Mouse (Mus musculus) thymus, postnatal 36 days (tissue): ENCODE results near the gene Bpifa5.
"Not testable (repeated sequence)": the region's sequence is repeated elsewhere in the genome, so short reads cannot be mapped to it uniquely, and the experiment has no call there.

Experiments
- DNase-seq, 2 experiments: peaks; one replicate each; pipeline ENCODE4 v3.0.0; 2022; ENCODE audit warnings: mixed read lengths in 2 of 2

Bpifa5 gene

DNA sequence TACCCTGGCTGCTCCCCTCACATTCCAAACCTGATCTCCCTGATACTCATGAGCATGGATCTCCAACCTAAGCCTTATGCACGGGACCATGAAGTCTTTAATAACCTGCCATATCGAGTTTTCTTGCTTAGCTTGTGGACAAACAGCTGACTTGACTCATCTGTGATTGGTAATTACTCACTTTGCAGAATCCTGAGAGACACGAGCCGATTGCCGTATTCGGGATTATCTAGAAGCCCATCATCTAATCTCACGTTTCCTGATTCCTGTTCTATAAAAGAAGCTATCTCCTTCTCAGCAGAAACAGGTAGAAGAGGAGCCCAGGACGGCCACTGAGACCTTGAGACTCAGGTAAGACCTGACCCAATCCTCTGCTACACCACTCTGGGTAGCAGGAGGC is at the start of gene Bpifa5:
Bpifa5 (plus strand) TSS at position 301 of the 400 bp plus-strand sequence.
- DNase-seq = no peak

DNA sequence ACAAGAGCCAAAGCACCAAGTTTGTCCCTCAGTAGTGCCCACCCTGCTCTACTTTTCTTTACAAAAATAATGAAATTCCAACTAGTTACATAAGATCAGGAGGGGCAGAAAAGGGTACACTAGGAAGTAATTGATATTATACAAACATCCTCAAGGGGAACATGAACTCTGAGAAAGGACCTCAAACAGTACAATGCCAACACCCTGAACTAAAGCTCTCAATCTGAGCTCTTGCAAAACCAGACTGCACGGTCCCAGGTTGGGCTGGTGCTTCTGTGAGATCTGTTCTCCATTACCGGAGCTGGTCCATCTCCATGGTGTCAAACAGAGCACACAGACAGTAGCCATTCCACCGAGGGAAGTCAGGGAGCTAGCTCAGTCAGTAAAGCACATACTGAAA is 45.0 kb upstream of the Bpifa5 start:
- no peak for DNase-seq

DNA sequence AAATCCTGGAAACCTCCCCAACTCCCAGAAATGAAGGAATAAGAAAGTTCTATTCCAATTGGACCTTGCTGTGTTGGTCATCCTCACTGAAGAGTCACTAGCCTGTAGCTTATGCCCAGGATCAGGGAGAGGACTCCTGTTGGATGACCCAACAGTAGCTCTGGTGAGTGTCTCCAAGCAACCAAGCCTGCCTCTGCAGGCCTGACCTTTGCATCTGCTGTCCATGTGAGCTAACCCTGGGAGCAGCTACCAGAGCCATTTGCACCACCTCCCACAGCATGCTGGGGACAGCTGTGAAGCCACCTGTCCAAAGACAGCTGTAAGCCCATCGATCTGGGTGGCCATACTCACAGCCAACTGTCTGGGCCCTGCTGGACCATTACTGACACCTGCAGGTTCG is 32.3 kb upstream of the Bpifa5 start, which contains the start of gene Bpifa3:
Bpifa3 (plus strand) TSS at position 217 of the 400 bp plus-strand sequence.
- no peak for DNase-seq

DNA sequence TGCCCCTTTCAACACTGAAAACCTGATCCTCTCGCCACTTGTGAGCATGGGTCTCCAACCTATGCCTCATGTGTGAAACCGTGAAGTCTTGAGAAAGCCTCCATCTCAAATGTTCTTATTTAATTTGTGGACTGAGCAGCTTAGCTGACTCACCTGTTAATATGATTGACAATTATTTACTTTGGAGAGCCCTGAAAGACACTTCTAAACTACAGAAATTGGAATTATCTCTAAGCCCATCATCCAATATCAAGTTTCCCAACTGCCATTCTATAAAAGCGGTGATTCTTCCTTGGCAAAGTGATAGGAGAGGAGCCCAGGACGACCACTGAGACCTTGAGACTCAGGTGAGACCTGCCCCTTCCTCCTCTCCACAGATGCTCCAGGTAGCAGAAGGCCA is 19.8 kb upstream of the Bpifa5 start, which contains the start of gene Bpifa1:
Bpifa1 (plus strand) TSS at position 301 of the 400 bp plus-strand sequence.
- DNase-seq = no peak

- DNase-seq = no peak
Measured at GRCm38 (mm10) chr2:154143735-154144134, 18.7 kb upstream of the Bpifa5 start.

GRCm38 (mm10) chr2:154147496-154147895 is 14.9 kb upstream of the Bpifa5 start:
- DNase-seq = no peak

DNA sequence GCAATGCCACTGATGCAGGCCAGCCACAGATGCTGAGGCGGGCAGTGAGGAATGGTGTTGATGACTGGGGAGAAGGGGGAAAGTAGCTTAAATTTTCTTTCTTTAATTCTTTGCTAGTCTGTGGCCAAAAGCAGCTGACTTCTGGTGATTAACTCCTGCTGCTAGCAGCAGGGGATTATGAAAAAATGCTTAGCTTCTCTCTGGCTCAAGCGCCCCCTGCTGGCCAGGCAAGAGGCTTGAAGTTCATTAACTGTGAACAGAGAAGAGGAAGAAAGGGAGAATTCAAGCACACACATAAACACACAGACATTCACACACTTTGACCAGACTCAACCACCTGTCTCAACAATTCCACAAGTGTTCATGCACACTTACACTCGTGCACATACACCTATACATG is 4.0 kb upstream of the Bpifa5 start:
- peak; percentile 8 to 10 for DNase-seq

- DNase-seq = no peak
Measured at GRCm38 (mm10) chr2:154163306-154163705, 899 bp downstream of the Bpifa5 start.

GRCm38 (mm10) chr2:154169172-154169571 is 6.8 kb downstream of the Bpifa5 start:
- DNase-seq = no peak

DNA sequence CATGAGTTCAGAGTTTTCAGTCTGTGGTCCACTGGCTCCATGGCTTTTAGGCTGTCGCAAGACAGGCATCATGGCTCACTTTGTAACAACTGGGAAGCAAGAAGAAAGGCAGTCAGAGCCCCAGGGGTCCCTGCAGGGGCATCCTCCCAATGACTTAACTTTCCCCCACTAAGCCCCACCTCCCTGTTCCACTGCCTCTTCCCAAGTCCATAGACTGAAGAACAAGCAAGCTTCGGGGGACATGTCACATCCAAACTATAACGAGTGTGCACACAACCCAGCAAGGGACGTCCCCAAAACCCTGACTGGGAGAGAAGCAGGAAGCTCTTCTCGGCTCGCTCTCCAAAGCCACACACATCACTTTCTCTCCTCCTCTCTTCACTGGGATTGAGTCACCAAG is 9.2 kb downstream of the Bpifa5 start:
- DNase-seq = no peak

DNA sequence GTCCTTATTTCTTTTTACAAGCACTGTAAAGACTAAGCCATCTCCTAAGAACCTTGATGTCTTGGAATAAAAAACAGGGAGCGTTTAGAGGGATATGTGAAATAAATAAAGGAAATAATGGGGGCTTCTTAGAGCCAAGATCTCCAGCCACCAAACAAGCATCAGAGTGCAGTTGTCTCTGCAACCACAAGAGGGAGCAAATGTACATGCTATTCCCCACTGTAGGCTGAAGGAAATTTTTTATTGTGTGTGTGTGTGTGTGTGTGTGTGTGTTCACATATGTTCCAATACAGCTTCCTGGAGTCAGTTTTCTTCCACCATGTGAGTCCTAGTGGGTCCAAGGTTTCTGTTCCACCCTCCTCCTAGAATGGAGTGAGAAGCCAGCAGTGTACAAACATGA is 10.9 kb downstream of the Bpifa5 start:
- DNase-seq = peak in 1 of 2 experiments; percentile 3

GRCm38 (mm10) chr2:154181900-154182299 is 19.5 kb downstream of the Bpifa5 start:
- not testable (repeated sequence) for DNase-seq

- not testable (repeated sequence) for DNase-seq
Measured at GRCm38 (mm10) chr2:154183061-154183460, 20.7 kb downstream of the Bpifa5 start.

- no peak for DNase-seq
Measured at GRCm38 (mm10) chr2:154185319-154185718, 22.9 kb downstream of the Bpifa5 start.

- DNase-seq = no peak
Measured at GRCm38 (mm10) chr2:154185748-154186147, 23.3 kb downstream of the Bpifa5 start.

DNA sequence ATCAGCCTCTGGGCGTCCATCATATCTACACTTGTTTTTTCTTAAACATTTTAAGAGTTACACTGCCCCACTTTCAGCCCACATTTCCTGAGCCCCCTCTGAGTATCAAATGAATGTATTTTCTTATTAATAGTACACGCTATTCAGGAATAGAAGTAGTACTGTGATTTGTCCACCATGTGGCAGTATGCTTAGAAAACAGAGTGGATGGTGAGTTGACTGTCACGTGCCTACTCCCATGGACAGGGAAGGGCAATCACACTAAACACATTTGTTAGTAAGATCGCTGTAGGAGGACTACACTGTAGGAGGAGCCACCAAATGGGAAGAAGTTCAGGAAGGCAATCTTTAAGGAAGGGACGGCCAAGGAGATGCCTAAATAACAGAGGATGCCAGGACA is 25.1 kb downstream of the Bpifa5 start:
- no peak for DNase-seq

GRCm38 (mm10) chr2:154189877-154190434 is 27.5 kb downstream of the Bpifa5 start:
- no peak for DNase-seq

- no peak for DNase-seq
Measured at GRCm38 (mm10) chr2:154190546-154191258, 28.3 kb downstream of the Bpifa5 start, which contains the start of gene Bpifb1. TSS of gene Bpifb1 (plus strand) at chr2:154190818.

- no peak for DNase-seq
Measured at GRCm38 (mm10) chr2:154192141-154192540, 29.7 kb downstream of the Bpifa5 start.

GRCm38 (mm10) chr2:154193071-154193470 is 30.7 kb downstream of the Bpifa5 start:
- DNase-seq = no peak

- DNase-seq = no peak
Measured at GRCm38 (mm10) chr2:154193994-154194504, 31.6 kb downstream of the Bpifa5 start.

GRCm38 (mm10) chr2:154197036-154197435 is 34.6 kb downstream of the Bpifa5 start:
- no peak for DNase-seq

- DNase-seq = no peak
Measured at GRCm38 (mm10) chr2:154204630-154205029, 42.2 kb downstream of the Bpifa5 start.

GRCm38 (mm10) chr2:154206908-154207307 is 44.5 kb downstream of the Bpifa5 start:
- peak; percentile 16 to 20 for DNase-seq
